Mouse (Mus musculus) midbrain, embryonic 14.5 days (tissue): Measurements from ENCODE around the gene Uvssa. TPM values are rescaled to one million over a fixed set of nuclear protein-coding genes. Genes with fewer than 3 reads are reported as not detected.

Experiments used
- ATAC-seq: fragments of 200-750 bp; cut with Nextera tagmentation; 2 replicates; pipeline ENCODE4 v1.8.0; 2017; ENCODE audit warnings: moderate number of reproducible peaks, moderate library complexity; ENCODE audit not compliant: low FRiP score, low TSS enrichment
- DNase-seq: peaks from one replicate; pipeline ENCODE4 v3.0.0-alpha.2; 2015
- H3K27ac ChIP-seq: fragments of 300-500 bp; sonication (generic); replicated peaks from 2 replicates; pipeline ENCODE4 v1.5.1; 2014; ENCODE audit warnings: mild to moderate bottlenecking, low read depth, low read length, moderate library complexity
- H3K27me3 ChIP-seq: fragments of 300-500 bp; sonication (generic); 2 replicates; pipeline ENCODE4 v1.6.1; 2014; ENCODE audit warnings: low read length, control low read depth, mixed read lengths; ENCODE audit not compliant: control insufficient read depth, insufficient read depth
- H3K36me3 ChIP-seq: fragments of 300-500 bp; sonication (generic); 2 replicates; pipeline ENCODE4 v1.6.1; 2014; ENCODE audit warnings: low read length, control low read depth; ENCODE audit not compliant: control insufficient read depth, insufficient read depth
- H3K4me1 ChIP-seq: fragments of 300-500 bp; sonication (generic); 2 replicates; pipeline ENCODE4 v1.6.1; 2014; ENCODE audit warnings: mild to moderate bottlenecking, antibody characterized with exemption, low read length, control low read depth; ENCODE audit not compliant: control insufficient read depth, insufficient read depth
- H3K4me2 ChIP-seq: fragments of 300-500 bp; sonication (generic); 2 replicates; pipeline ENCODE4 v1.6.1; 2014; ENCODE audit warnings: mild to moderate bottlenecking, low read length, moderate library complexity
- H3K4me3 ChIP-seq: fragments of 300-500 bp; sonication (generic); replicated peaks from 2 replicates; pipeline ENCODE4 v1.5.1; 2014; ENCODE audit warnings: low read depth, low read length
- H3K9ac ChIP-seq: fragments of 300-500 bp; sonication (generic); replicated peaks from 2 replicates; pipeline ENCODE4 v1.6.1; 2014; ENCODE audit warnings: mild to moderate bottlenecking, low read length, moderate library complexity
- H3K9me3 ChIP-seq: fragments of 300-500 bp; sonication (generic); 2 replicates; pipeline ENCODE4 v1.6.1; 2016; ENCODE audit warnings: low read length, control low read depth, mixed read lengths; ENCODE audit not compliant: control insufficient read depth
- WGBS: fragments of 180-500 bp; shearing (Covaris S2); extraction: QIAGEN DNeasy Blood & Tissue Kit; methylation state at CpG from one replicate; pipeline ENCODE4 v1.1.7; 2014; 5-methylcytosine and 5-hydroxymethylcytosine counted together
- polyA plus RNA-seq: library from polyadenylated mRNA; unstranded; fragments of >200 nt; fragmentation: Nextera tagmentation; extraction: Ambion mirVana; gene quantifications from 2 replicates; pipeline ENCODE4 v1.2.1, GENCODE M21; 2014

Gene Uvssa
- polyA plus RNA-seq, 1 experiment from 2014 or later: 8.4 TPM

GRCm38 (mm10) chr5:33343571-33343970, 34.8 kb upstream of the Uvssa start:
- no peak overlapping the region for H3K27ac ChIP-seq
- no peaks in the 10 kb centered on the region for H3K9me3 ChIP-seq
- ATAC-seq: no peak

DNA sequence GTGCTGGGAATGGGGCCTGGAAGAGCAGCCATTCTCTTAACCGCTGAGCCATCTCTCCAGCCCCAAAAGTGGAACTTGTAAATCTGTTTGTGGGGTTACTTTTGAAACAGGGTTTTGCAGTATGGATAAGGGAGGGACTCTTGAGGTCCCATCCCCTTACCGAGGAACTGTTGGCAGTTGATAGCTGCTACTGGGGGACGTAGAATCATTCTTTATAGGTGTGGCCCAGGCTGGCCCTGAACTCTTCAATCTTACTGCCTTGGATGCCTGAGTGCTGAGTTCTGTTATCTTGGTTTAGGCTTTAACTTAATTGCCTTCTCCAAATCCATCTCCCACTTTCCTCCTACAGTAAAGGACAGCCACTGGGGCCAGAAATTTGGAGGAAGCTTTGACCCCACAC, 34.3 kb upstream of the Uvssa start:
- Histone ChIP-seq H3K4me2 (no peak overlapping the region), H3K4me3 (no peak overlapping the region), H3K9me3 (no peaks in the 10 kb centered on the region), H3K36me3 (peaks cover 3% of the 10 kb centered on the region; the same call in 1 of the 2 replicates), H3K27me3 (no peaks in the 10 kb centered on the region), H3K27ac (no peak overlapping the region), H3K9ac (no peak overlapping the region), H3K4me1 (no peaks in the 10 kb centered on the region)
- WGBS: 94% methylated on average over 3 of the region's 3 CpGs
- ATAC-seq (no peak), DNase-seq (no peak)

More at GRCm38 (mm10) chr5:33343571-33343970, 34.8 kb upstream of the Uvssa start:
- Histone ChIP-seq H3K4me2 (no peak overlapping the region), H3K27me3 (no peaks in the 10 kb centered on the region), H3K4me3 (no peak overlapping the region), H3K36me3 (peaks cover 7% of the 10 kb centered on the region; the same call in 1 of the 2 replicates), H3K9ac (no peak overlapping the region), H3K4me1 (no peaks in the 10 kb centered on the region)
- no peak for DNase-seq

DNA sequence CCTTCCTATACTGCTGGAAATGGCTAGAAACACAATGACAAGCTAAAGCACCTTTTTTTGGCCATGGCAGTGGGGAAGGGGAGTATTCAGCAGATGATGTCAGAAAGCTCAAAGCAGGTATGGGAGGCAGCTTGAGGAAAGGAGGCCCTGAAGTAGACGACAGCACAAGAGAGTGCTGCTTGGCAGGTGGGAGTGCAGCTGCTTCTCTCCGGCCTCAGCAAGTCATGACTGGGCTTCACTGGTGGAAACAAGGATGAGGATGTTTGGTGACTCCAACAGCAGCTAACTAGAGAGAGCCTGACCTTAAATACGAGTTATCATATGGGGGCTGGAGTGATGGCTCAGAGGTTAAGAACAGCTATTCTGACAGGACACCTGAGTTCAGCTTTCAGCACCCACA, 30.7 kb upstream of the Uvssa start:
- no peaks in the 10 kb centered on the region for H3K4me1 ChIP-seq
- H3K4me2 ChIP-seq: no peak overlapping the region
- H3K36me3 ChIP-seq: no peaks in the 10 kb centered on the region
- DNase-seq: no peak
- H3K9ac ChIP-seq: no peak overlapping the region
- no peak for ATAC-seq
- no peaks in the 10 kb centered on the region for H3K9me3 ChIP-seq
- no peaks in the 10 kb centered on the region for H3K27me3 ChIP-seq
- H3K27ac ChIP-seq: no peak overlapping the region
- no peak overlapping the region for H3K4me3 ChIP-seq
- 79% methylated on average over 3 of the region's 3 CpGs for WGBS

GRCm38 (mm10) chr5:33349205-33349604, 29.1 kb upstream of the Uvssa start:
- Histone ChIP-seq H3K9ac (no peak overlapping the region), H3K36me3 (no peaks in the 10 kb centered on the region), H3K4me2 (no peak overlapping the region), H3K27me3 (no peaks in the 10 kb centered on the region), H3K4me3 (no peak overlapping the region), H3K27ac (no peak overlapping the region), H3K9me3 (no peaks in the 10 kb centered on the region), H3K4me1 (no peaks in the 10 kb centered on the region)
- WGBS: 97% methylated on average over 5 of the region's 5 CpGs
- ATAC-seq: no peak
- no peak for DNase-seq

GRCm38 (mm10) chr5:33349706-33350105, 28.6 kb upstream of the Uvssa start:
- H3K4me3 ChIP-seq: no peak overlapping the region
- H3K4me1 ChIP-seq: no peaks in the 10 kb centered on the region
- WGBS: 78% methylated on average over 4 of the region's 4 CpGs
- ATAC-seq (no peak), DNase-seq (no peak)
- H3K9me3 ChIP-seq: no peaks in the 10 kb centered on the region
- no peak overlapping the region for H3K4me2 ChIP-seq
- H3K36me3 ChIP-seq: no peaks in the 10 kb centered on the region
- no peak overlapping the region for H3K27ac ChIP-seq
- no peaks in the 10 kb centered on the region for H3K27me3 ChIP-seq
- H3K9ac ChIP-seq: no peak overlapping the region

- no peak overlapping the region for H3K9ac ChIP-seq
- ATAC-seq (no peak), DNase-seq (no peak)
- no peaks in the 10 kb centered on the region for H3K36me3 ChIP-seq
- H3K4me1 ChIP-seq: no peaks in the 10 kb centered on the region
- WGBS: 89% methylated on average over 3 of the region's 3 CpGs
- H3K4me2 ChIP-seq: no peak overlapping the region
- H3K4me3 ChIP-seq: no peak overlapping the region
- no peaks in the 10 kb centered on the region for H3K27me3 ChIP-seq
- H3K9me3 ChIP-seq: no peaks in the 10 kb centered on the region
- no peak overlapping the region for H3K27ac ChIP-seq
These were observed 26.6 kb upstream of the Uvssa start for GRCm38 (mm10) chr5:33351556-33352272.

GRCm38 (mm10) chr5:33352273-33352645, 26.1 kb upstream of the Uvssa start:
- H3K4me3 ChIP-seq: no peak overlapping the region
- no peaks in the 10 kb centered on the region for H3K27me3 ChIP-seq
- no peak for ATAC-seq
- 78% methylated on average over 8 of the region's 8 CpGs for WGBS
- no peak overlapping the region for H3K4me2 ChIP-seq
- H3K9ac ChIP-seq: no peak overlapping the region
- no peaks in the 10 kb centered on the region for H3K9me3 ChIP-seq
- H3K4me1 ChIP-seq: no peaks in the 10 kb centered on the region
- no peak overlapping the region for H3K27ac ChIP-seq
- no peak for DNase-seq
- no peaks in the 10 kb centered on the region for H3K36me3 ChIP-seq

DNA sequence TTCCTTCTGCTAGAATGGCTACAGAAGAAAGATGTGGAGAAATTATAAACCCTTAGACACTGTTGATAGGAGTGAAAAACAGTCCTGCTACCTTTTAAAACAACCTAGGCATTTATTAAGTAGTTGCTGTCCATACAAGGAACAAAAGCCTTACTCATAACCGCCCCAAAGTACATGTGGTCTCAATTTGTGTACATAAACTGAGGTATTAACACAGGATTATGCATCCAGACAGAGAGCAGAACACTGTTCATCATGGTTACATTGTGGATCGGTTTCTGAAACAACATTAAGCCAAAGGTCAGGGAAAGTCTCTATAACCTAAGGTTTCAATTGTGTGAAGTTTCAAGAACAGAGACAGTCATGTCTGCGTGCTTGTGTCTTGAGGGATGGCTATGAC, 25.3 kb upstream of the Uvssa start:
- no peak for ATAC-seq
- H3K27me3 ChIP-seq: no peaks in the 10 kb centered on the region
- no peaks in the 10 kb centered on the region for H3K4me1 ChIP-seq
- no peak overlapping the region for H3K4me3 ChIP-seq
- H3K36me3 ChIP-seq: no peaks in the 10 kb centered on the region
- H3K9me3 ChIP-seq: no peaks in the 10 kb centered on the region
- DNase-seq: no peak
- 86% methylated on average over 3 of the region's 3 CpGs for WGBS
- H3K9ac ChIP-seq: no peak overlapping the region
- no peak overlapping the region for H3K27ac ChIP-seq
- no peak overlapping the region for H3K4me2 ChIP-seq

GRCm38 (mm10) chr5:33357494-33357893, 20.9 kb upstream of the Uvssa start:
- Histone ChIP-seq H3K4me2 (no peak overlapping the region), H3K27me3 (no peaks in the 10 kb centered on the region), H3K9me3 (no peaks in the 10 kb centered on the region), H3K9ac (no peak overlapping the region), H3K4me3 (no peak overlapping the region), H3K4me1 (no peaks in the 10 kb centered on the region), H3K27ac (no peak overlapping the region), H3K36me3 (peaks cover 26% of the 10 kb centered on the region)
- no peak for ATAC-seq
- 96% methylated on average over 1 of the region's 1 CpGs for WGBS
- no peak for DNase-seq
